Mouse (Mus musculus): ENCODE results near the gene Cbfb. TPM values are rescaled to one million over a fixed set of nuclear protein-coding genes. Genes with fewer than 3 reads are reported as not detected.

Cbfb gene
- polyA plus RNA-seq, 1 experiment: 33.1 TPM

GRCm38 (mm10) chr8:105224413-105225271, 54.2 kb downstream of the Cbfb start, which contains the start of gene D230025D16Rik:
Gene D230025D16Rik (plus strand): TSS chr8:105225145.
- no peak for TF ChIP-seq GATA1 (IDR thresholded peaks at IDR 0.05; ENCODE audit: low read length)

- no peak for TF ChIP-seq GATA1 (IDR thresholded peaks at IDR 0.05; ENCODE audit: low read length)
These were observed 54.8 kb downstream of the Cbfb start for GRCm38 (mm10) chr8:105225272-105225593.

GRCm38 (mm10) chr8:105225917-105226316, 55.4 kb downstream of the Cbfb start:
- no peak for TF ChIP-seq GATA1 (IDR thresholded peaks at IDR 0.05; ENCODE audit: low read length)

- TF ChIP-seq GATA1 (IDR thresholded peaks at IDR 0.05; ENCODE audit: low read length): no peak
These were observed 61.2 kb downstream of the Cbfb start for GRCm38 (mm10) chr8:105231503-105232320.

GRCm38 (mm10) chr8:105233126-105233935, 62.9 kb downstream of the Cbfb start:
- TF ChIP-seq GATA1 (IDR thresholded peaks at IDR 0.05; ENCODE audit: low read length): no peak

GRCm38 (mm10) chr8:105235206-105235605, 64.7 kb downstream of the Cbfb start:
- no peak for TF ChIP-seq GATA1 (IDR thresholded peaks at IDR 0.05; ENCODE audit: low read length)

GRCm38 (mm10) chr8:105237442-105238142, 67.1 kb downstream of the Cbfb start:
- TF ChIP-seq GATA1 (IDR thresholded peaks at IDR 0.05; ENCODE audit: low read length): no peak

GRCm38 (mm10) chr8:105241016-105241415, 70.5 kb downstream of the Cbfb start:
- no peak for TF ChIP-seq GATA1 (IDR thresholded peaks at IDR 0.05; ENCODE audit: low read length)

GRCm38 (mm10) chr8:105251954-105252353, 81.5 kb downstream of the Cbfb start:
- no peak for TF ChIP-seq GATA1 (IDR thresholded peaks at IDR 0.05; ENCODE audit: low read length)

- no peak for TF ChIP-seq GATA1 (IDR thresholded peaks at IDR 0.05; ENCODE audit: low read length)
These were observed 82.4 kb downstream of the Cbfb start for GRCm38 (mm10) chr8:105252680-105253537.

GRCm38 (mm10) chr8:105253766-105254151, 83.3 kb downstream of the Cbfb start:
- TF ChIP-seq GATA1 (IDR thresholded peaks at IDR 0.05; ENCODE audit: low read length): no peak

- no peak for TF ChIP-seq GATA1 (IDR thresholded peaks at IDR 0.05; ENCODE audit: low read length)
These were observed 83.9 kb downstream of the Cbfb start for GRCm38 (mm10) chr8:105254152-105254965.

- no peak for TF ChIP-seq GATA1 (IDR thresholded peaks at IDR 0.05; ENCODE audit: low read length)
These were observed 84.5 kb downstream of the Cbfb start, which contains the start of gene B3gnt9 for GRCm38 (mm10) chr8:105254966-105255350. Gene B3gnt9 (minus strand): TSS chr8:105255153.
